Mouse (Mus musculus) urinary bladder, adult 18-20 months (tissue): ENCODE measurements at regions not wholly inside any gene's neighbourhood (a gene's known extent, or its start where the extent isn't known, plus 50 kb on each side); places are given as distances from the start of the nearest gene placed in this dataset.

Experiments
- DNase-seq, 2 experiments: peaks; one replicate each; pipeline ENCODE4 v3.0.0; 2022; ENCODE audit warnings: low spot score in 2 of 2, mixed read lengths in 2 of 2

DNA sequence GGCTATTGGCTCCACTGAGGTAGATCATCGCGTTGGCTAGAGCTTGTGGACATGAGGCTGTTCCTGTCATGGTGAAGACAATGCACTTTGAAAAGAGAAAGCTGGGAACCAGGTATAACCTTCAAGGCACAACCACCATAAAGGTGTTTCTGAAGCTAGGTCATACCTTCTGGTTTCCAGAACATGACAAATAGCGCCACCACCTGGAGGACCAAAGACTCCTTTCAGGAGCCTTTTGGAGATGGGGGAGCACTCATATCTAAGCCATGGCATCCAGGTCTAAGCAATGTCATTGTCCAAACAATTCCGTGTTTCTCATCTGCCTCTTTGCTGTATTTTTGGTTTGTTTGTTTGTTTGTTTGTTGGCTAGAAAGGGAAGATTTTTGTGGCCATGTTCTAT lies 113.7 kb upstream of the Lsm14a start:
- no peak for DNase-seq

- no peak for DNase-seq
Observed at GRCm38 (mm10) chr7:34493892-34494291, 100.8 kb upstream of the Lsm14a start.

DNA sequence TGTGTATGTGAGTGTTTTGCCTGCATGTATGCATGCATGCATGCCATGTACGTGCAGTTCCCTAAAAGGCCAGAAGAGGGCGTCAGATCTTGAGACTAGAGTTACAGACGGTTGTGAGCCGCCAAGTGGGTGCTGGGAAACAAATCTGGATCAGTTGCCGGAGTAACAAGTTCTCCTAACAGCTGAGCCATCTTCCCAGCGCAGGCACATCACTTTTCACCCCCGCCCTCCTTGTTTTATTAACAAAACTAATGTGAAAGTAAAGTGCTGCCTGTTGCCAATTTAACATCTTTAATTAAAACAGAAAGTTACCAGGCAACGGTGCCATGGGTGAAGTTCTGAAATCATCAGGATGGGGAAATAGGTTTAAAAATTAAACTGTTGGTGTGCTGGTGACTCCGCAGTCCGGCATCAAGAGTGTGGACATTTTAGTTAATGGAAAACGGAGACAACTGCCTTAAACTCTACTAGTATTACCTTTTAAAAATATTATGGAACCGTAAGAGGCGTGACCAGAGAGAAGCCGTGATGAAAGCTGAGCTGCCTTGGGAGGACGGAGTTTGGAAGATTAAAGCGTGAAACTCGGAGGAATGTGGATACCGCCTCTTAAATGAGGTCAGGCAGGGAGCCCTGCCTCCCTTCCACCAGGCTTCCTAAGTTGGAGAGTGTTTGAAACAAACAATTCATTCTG lies 91.9 kb upstream of the Lsm14a start:
- DNase-seq = no peak

DNA sequence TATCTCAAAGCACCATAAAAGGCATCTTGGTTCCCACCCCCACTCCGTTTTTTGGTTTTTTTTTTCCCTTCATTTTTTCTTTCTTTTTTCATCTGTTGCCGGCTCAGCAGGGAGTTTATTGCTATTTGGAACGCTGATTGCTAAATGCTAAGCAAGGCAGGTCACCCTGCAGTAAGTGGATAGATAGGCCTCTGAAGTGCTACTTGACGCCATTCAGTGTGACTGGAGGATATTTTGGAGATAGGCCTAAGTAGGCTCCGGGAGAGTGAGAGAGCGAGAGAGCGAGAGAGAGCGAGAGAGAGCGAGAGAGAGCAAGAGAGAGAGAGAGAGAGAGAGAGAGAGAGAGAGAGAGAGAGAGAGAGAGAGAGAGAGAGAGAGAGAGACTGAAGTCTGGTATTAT lies 90.3 kb upstream of the Lsm14a start:
- DNase-seq = no peak

DNA sequence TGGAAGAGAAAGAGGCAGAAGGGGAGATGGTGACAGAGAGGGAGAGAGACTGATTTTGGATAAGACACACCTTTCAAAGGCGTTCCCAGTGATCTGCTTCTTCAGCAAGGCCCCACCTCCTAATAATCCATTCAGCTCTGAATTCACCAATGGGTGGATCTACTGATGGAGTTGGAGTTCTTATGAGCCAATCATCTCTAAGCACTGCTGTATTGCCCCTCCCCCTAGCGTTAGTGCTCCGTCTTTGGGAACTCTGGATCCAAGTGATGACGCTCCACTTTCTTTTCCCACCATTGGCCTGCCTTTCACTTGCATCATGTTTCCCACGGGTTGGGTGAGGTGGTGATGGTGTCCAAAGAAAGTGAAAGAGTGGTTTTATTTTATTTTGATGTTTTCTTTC lies 87.7 kb upstream of the Lsm14a start:
- no peak for DNase-seq

DNA sequence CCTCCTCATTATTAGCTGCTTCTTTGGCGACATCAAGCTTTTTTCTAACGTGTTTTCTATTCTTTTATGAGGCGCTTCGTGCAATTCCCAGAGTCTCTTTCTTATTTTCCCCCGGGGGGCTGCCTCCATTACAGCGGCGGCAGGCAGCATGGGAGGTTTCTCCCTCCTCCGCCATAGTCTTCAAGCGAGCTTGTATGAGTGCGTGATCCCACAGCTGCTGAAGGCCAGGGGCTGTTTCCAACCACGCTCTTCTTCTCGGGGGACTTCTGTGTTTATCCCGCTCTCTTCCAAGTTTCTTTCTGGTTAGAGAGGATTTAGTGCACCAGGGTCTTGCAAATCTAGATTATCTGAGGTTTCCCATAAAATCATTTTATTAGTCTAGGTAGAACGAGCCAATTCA lies 77.9 kb upstream of the Lsm14a start:
- no peak for DNase-seq

DNA sequence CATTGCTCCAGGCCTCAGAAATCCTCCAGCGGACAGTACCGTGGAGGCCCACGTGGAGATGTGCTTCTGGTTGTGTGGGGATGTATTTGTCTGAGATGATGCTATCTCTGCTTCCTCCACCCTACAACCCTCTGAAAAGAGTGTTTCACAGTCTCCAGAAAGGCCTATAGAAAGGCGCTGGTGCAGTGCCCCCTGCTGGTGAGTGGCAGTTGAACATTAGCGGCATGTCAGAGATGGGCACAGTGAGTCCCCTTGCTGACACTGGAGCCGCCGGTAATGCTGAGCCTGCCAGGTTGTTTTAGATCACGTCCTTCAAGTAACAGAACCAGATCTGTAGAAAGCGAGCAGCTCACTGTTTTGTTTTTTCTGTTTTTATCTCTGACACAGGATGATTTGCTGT lies 69.0 kb upstream of the Lsm14a start:
- peak in 1 of 2 experiments; percentile 17 for DNase-seq

DNA sequence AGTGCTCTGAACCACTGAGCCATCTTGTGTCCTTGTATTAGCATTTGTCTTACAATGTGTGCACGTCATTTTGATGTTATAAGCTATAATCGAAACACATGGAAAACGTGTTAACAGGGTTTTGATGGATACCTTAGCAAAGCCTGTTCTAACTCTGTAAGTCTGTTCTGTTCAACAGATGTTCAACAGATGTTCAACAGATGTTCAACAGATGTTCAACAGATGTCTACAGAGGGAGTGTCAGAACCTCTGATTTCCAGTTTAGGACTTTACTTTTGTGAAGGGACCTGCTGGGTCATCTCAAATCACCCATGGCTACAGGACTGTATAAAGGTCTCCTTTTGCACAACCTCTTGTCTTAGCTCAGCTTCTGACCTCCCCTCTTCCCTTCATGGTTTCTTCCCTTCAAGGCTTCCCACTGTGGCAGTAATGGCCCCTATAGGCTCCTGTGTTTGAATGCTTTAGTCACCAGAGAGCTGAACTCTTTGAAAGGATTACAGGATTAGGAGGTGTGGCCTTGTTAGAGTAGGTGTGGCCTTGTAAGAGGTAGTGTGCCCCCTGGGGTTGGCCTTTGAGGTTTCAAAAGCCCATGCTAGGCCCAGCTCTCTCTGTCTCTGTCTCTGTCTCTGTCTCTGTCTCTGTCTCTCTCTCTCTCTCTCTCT lies 66.8 kb upstream of the Lsm14a start:
- no peak for DNase-seq

- no peak for DNase-seq
Observed at GRCm38 (mm10) chr7:34458851-34459250, 65.7 kb upstream of the Lsm14a start.

GRCm38 (mm10) chr7:34448364-34448763 lies 55.2 kb upstream of the Lsm14a start:
- no peak for DNase-seq

DNA sequence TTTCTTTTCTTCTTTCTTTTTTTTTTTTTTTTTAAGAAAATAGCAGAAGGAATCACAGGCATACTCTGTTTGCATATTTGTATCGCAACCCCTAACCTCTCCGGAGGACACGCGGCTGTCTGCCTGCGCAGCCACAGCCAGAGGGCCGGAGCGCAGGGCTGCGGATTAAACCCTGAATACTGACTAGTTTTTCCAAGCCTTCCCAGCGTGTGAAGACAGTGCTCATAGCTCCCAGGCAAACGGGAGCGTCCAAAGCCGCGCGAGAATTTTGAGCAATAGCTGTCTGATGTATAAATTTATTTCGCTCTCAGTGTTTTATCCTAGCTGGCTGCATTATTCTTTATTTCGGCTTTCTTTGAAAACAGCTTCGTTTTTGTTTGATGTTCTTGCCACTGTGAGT lies 51.1 kb upstream of the Lsm14a start:
- no peak for DNase-seq
